Mouse (Mus musculus) midbrain, embryonic 14.5 days (tissue): Measurements from ENCODE around the gene Hoxa3. TPM values are rescaled to one million over a fixed set of nuclear protein-coding genes. Genes with fewer than 3 reads are reported as not detected.

Source experiments
- ATAC-seq: fragments of 200-750 bp; cut with Nextera tagmentation; 2 replicates; pipeline ENCODE4 v1.8.0; 2017; ENCODE audit warnings: moderate number of reproducible peaks, moderate library complexity; ENCODE audit not compliant: low FRiP score, low TSS enrichment
- DNase-seq: peaks from one replicate; pipeline ENCODE4 v3.0.0-alpha.2; 2015
- H3K27ac ChIP-seq: fragments of 300-500 bp; sonication (generic); replicated peaks from 2 replicates; pipeline ENCODE4 v1.5.1; 2014; ENCODE audit warnings: mild to moderate bottlenecking, low read depth, low read length, moderate library complexity
- H3K27me3 ChIP-seq: fragments of 300-500 bp; sonication (generic); 2 replicates; pipeline ENCODE4 v1.6.1; 2014; ENCODE audit warnings: low read length, control low read depth, mixed read lengths; ENCODE audit not compliant: control insufficient read depth, insufficient read depth
- H3K36me3 ChIP-seq: fragments of 300-500 bp; sonication (generic); 2 replicates; pipeline ENCODE4 v1.6.1; 2014; ENCODE audit warnings: low read length, control low read depth; ENCODE audit not compliant: control insufficient read depth, insufficient read depth
- H3K4me1 ChIP-seq: fragments of 300-500 bp; sonication (generic); 2 replicates; pipeline ENCODE4 v1.6.1; 2014; ENCODE audit warnings: mild to moderate bottlenecking, antibody characterized with exemption, low read length, control low read depth; ENCODE audit not compliant: control insufficient read depth, insufficient read depth
- H3K4me2 ChIP-seq: fragments of 300-500 bp; sonication (generic); 2 replicates; pipeline ENCODE4 v1.6.1; 2014; ENCODE audit warnings: mild to moderate bottlenecking, low read length, moderate library complexity
- H3K4me3 ChIP-seq: fragments of 300-500 bp; sonication (generic); replicated peaks from 2 replicates; pipeline ENCODE4 v1.5.1; 2014; ENCODE audit warnings: low read depth, low read length
- H3K9ac ChIP-seq: fragments of 300-500 bp; sonication (generic); replicated peaks from 2 replicates; pipeline ENCODE4 v1.6.1; 2014; ENCODE audit warnings: mild to moderate bottlenecking, low read length, moderate library complexity
- H3K9me3 ChIP-seq: fragments of 300-500 bp; sonication (generic); 2 replicates; pipeline ENCODE4 v1.6.1; 2016; ENCODE audit warnings: low read length, control low read depth, mixed read lengths; ENCODE audit not compliant: control insufficient read depth
- WGBS: fragments of 180-500 bp; shearing (Covaris S2); extraction: QIAGEN DNeasy Blood & Tissue Kit; methylation state at CpG from one replicate; pipeline ENCODE4 v1.1.7; 2014; 5-methylcytosine and 5-hydroxymethylcytosine counted together
- polyA plus RNA-seq: library from polyadenylated mRNA; unstranded; fragments of >200 nt; fragmentation: Nextera tagmentation; extraction: Ambion mirVana; gene quantifications from 2 replicates; pipeline ENCODE4 v1.2.1, GENCODE M21; 2014

Hoxa3 gene
- polyA plus RNA-seq, 1 experiment from 2014 or later: not detected

DNA sequence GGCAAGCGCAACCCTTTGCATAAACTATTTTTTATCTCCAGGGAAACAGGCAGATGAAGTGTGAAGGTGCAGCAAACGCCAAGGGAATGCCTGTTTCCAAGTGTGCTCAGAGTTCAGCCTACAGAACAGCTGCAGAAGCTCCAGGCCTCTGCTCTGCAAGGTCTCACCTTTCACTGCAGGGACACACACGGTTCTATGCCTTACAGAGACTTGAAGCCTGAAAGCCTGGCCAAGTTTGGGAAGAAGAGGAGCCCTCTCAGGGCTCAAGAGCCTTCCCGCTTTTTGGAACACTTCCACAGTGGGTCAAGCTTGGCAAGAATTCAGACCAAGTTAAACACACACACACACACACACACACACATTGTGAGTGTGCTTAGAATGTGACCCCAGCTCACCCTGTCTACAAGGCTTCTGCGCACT, 24.0 kb downstream of the Hoxa3 start:
- DNase-seq (no peak), ATAC-seq (no peak)
- Histone ChIP-seq H3K4me2 (no peak overlapping the region), H3K27me3 (peaks cover 100% of the 10 kb centered on the region), H3K9me3 (no peaks in the 10 kb centered on the region), H3K36me3 (no peaks in the 10 kb centered on the region), H3K4me1 (peaks cover 4% of the 10 kb centered on the region; the same call in 1 of the 2 replicates), H3K9ac (no peak overlapping the region), H3K27ac (no peak overlapping the region), H3K4me3 (no peak overlapping the region)
- WGBS: 6% methylated on average over 5 of the region's 5 CpGs

DNA sequence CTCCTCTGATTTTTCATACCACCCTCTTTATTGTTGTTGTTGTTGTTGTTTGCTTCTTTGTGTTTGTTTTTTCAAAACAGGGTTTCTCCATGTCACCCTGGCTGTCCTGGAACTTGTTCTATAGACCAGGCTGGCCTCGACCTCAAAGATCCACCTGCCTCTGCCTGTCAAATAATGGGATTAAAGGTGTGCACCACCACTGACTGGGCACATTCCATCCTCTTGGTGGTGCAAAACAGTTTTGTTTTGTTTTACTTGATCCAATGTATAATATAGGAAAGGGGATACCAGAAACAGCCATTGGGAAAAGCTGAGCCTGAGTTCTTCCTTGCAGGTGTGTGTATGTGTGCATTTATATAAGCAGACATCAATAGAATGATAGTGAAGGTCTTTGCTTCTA, 26.6 kb downstream of the Hoxa3 start:
- H3K27ac ChIP-seq: no peak overlapping the region
- 2% methylated on average over 1 of the region's 1 CpGs for WGBS

DNA sequence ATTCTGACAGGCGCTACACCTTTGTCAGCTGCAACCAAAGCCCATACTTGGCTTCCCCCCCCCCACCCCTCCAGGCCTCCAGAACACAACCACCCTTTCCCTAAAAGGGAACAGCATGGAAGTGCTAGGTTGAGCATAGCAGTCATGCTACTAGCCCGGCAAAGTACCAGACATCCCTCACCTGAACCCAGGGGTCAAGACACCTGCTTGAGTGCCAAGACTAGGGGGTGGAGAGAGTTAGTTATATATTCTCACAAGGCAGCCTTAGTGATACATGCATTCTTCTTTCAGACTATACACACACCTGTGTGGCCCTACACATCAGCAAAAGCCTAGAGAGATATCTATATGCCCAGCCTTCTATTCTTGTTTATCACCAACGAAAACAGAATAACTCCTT, 27.3 kb downstream of the Hoxa3 start:
- Histone ChIP-seq H3K4me1 (no peaks in the 10 kb centered on the region), H3K9me3 (no peaks in the 10 kb centered on the region), H3K9ac (no peak overlapping the region), H3K27ac (no peak overlapping the region), H3K4me2 (no peak overlapping the region), H3K27me3 (peaks cover 100% of the 10 kb centered on the region), H3K4me3 (no peak overlapping the region), H3K36me3 (no peaks in the 10 kb centered on the region)
- ATAC-seq (no peak), DNase-seq (no peak)
- 12% methylated on average over 3 of the region's 3 CpGs for WGBS

More for the DNA sequence above, 26.6 kb downstream of the Hoxa3 start:
- ATAC-seq (no peak), DNase-seq (no peak)
- Histone ChIP-seq H3K4me2 (no peak overlapping the region), H3K27me3 (peaks cover 100% of the 10 kb centered on the region), H3K4me3 (no peak overlapping the region), H3K4me1 (no peaks in the 10 kb centered on the region), H3K9ac (no peak overlapping the region), H3K36me3 (no peaks in the 10 kb centered on the region), H3K9me3 (no peaks in the 10 kb centered on the region)

DNA sequence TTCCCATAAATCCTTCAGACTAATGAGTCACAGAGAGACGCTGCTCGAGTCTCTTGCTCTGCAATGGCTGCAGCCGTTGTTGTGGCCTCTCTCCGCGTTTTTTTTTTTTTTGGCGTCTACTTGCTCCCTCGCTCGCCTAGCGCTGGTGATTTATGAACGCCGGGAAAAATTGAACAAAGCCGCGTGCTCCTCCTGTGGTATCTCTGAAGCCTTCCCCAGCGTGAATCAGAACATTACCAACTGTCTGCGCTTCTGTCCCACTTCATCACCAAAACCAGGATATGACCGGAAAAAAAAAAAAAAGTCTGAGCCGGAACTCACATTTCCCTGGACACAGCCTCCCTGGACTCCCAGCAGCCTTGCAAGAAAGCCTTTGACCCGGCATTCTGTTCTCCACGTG, 27.9 kb downstream of the Hoxa3 start:
- Histone ChIP-seq H3K4me3 (no peak overlapping the region), H3K27me3 (peaks cover 100% of the 10 kb centered on the region), H3K9me3 (no peaks in the 10 kb centered on the region), H3K4me1 (no peaks in the 10 kb centered on the region), H3K36me3 (no peaks in the 10 kb centered on the region), H3K9ac (no peak overlapping the region), H3K4me2 (no peak overlapping the region), H3K27ac (no peak overlapping the region)
- under 1% methylated on average over 19 of the region's 19 CpGs for WGBS
- DNase-seq: no peak
- no peak for ATAC-seq

DNA sequence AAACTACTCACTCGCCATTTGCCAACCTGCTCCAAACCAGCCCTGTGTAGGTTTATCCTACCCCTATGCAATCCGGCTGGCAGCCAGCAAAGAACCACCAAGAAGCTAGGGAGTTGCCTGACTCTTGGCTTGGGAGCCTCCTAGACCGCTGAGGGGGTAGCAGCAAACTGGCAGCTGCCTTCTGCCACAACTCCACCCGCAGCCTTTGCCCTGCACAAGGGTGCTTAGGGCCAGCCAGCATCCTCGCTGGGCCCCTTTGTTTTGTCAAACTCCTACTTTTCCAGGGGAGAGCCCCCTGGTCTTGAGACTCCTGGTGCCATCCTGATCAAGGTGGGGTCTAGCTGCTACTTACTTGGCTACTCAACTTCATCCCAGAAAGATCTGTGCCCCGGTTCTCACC, 28.5 kb downstream of the Hoxa3 start:
- no peak overlapping the region for H3K27ac ChIP-seq
- no peak overlapping the region for H3K4me3 ChIP-seq
- WGBS: 0% methylated on average over 6 of the region's 6 CpGs
- no peaks in the 10 kb centered on the region for H3K4me1 ChIP-seq
- no peak overlapping the region for H3K9ac ChIP-seq
- no peaks in the 10 kb centered on the region for H3K9me3 ChIP-seq
- H3K4me2 ChIP-seq: no peak overlapping the region
- no peaks in the 10 kb centered on the region for H3K36me3 ChIP-seq
- H3K27me3 ChIP-seq: peaks cover 100% of the 10 kb centered on the region
- no peak for ATAC-seq
- no peak for DNase-seq

DNA sequence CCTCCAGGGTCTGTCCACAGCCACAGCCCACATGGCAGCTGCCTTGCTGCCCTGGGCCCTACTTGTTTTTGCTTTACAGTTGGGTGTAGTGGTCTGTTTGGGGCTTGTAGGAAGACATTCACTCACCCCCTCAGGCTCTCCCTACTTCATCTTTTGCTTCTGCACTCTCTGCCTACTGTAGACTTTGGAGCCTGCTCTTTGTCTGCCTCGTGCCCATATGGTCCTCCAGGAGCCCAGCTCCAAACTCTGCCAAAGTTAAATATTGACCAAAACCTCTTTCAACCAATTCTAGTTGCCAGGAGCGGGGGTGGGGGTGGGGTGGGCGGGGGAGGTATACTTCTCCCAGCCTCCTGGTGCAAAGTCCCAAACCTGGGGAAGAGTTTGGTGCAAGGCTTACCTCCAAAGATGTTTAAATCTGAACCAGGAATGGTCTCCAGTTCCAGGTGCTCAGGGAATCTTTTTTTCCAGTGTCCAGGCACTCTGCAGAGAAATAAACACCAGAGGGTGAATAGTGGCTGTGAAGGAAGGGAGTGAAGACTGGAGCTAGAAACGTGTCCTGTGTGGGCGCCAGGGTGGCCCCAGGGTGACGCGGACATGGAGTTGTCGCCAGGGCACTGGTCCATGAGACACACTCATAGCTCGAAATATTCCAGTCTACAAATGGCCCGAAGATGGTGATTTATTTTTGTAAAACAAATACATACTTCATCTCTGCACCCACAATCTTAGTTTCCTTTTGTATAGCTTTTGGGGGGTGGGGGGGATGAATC, 29.6 kb downstream of the Hoxa3 start:
- 9% methylated on average over 10 of the region's 10 CpGs for WGBS
- H3K4me3 ChIP-seq: no peak overlapping the region
- no peak overlapping the region for H3K27ac ChIP-seq
- no peak overlapping the region for H3K9ac ChIP-seq
- H3K27me3 ChIP-seq: peaks cover 100% of the 10 kb centered on the region
- no peaks in the 10 kb centered on the region for H3K9me3 ChIP-seq
- DNase-seq (no peak), ATAC-seq (no peak)
- no peak overlapping the region for H3K4me2 ChIP-seq
- no peaks in the 10 kb centered on the region for H3K36me3 ChIP-seq
- no peaks in the 10 kb centered on the region for H3K4me1 ChIP-seq

DNA sequence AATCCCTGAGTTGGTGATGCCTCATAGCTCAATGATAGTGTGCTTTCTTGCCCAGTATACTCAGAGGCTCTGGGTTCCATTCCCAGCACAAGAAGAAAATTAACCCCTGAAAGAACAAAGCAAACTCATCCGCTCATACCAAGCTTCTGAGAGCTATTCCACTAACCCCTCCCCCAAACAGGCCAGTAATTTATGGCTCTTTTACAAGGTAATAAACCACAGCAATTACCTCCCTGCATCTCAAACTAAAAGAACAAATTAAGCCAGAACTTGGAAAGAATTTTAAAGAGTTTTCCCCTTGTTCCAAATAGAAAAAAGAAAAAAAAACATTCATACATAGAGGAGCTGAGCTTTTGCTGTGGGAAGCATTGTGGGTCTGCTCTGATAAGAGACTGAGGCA, 30.3 kb downstream of the Hoxa3 start:
- 0% methylated on average over 1 of the region's 1 CpGs for WGBS
- no peak for DNase-seq
- H3K9ac ChIP-seq: no peak overlapping the region
- no peak for ATAC-seq
- H3K36me3 ChIP-seq: no peaks in the 10 kb centered on the region
- H3K27ac ChIP-seq: no peak overlapping the region
- H3K27me3 ChIP-seq: peaks cover 100% of the 10 kb centered on the region
- H3K9me3 ChIP-seq: no peaks in the 10 kb centered on the region
- no peak overlapping the region for H3K4me2 ChIP-seq
- H3K4me1 ChIP-seq: no peaks in the 10 kb centered on the region
- H3K4me3 ChIP-seq: no peak overlapping the region

DNA sequence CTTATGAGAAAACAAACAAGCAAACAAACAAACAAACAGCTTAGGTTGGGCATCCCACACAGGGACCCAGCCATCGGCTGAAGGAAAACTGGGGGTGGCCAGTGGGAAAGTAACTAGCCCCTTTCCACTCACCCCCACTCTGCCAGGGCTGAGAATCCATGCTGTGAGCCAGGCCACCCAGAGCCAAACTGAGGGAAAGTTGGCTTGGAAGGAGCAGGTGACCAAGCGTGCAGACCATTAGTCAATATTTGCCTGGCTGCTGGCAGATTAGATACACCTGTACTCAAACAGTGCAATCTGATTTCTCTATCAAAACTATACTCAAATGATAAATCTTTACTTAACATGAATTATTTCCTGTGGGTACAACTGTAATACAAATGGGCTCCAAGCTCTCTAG, 31.1 kb downstream of the Hoxa3 start:
- Histone ChIP-seq H3K27ac (no peak overlapping the region), H3K4me1 (no peaks in the 10 kb centered on the region), H3K4me2 (no peak overlapping the region), H3K9ac (no peak overlapping the region), H3K27me3 (peaks cover 100% of the 10 kb centered on the region), H3K4me3 (no peak overlapping the region), H3K9me3 (no peaks in the 10 kb centered on the region), H3K36me3 (no peaks in the 10 kb centered on the region)
- no peak for ATAC-seq
- WGBS: 23% methylated on average over 2 of the region's 2 CpGs
- DNase-seq: no peak

DNA sequence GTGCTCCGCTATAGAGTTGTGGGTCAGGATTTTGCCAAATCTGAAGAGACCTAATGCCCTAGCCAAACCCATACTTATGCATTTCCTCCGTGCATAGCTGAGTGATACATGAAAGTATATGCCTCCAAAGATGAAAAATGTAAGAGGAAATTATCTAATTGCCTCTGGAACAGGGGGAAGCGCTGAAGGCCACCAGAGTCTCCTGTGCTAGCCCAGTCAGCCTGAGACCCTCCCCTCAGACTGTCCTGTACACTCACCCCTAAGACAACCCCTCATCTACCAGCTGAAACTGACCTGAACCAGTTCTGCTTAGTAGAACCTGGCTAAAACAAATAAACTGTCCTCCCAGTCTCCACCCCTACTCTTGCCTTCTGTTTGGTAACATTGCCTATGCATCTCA, 32.4 kb downstream of the Hoxa3 start:
- DNase-seq (no peak), ATAC-seq (no peak)
- no peak overlapping the region for H3K27ac ChIP-seq
- H3K36me3 ChIP-seq: no peaks in the 10 kb centered on the region
- H3K9me3 ChIP-seq: no peaks in the 10 kb centered on the region
- H3K4me1 ChIP-seq: no peaks in the 10 kb centered on the region
- H3K9ac ChIP-seq: no peak overlapping the region
- no peak overlapping the region for H3K4me2 ChIP-seq
- H3K27me3 ChIP-seq: peaks cover 100% of the 10 kb centered on the region
- WGBS: 7% methylated on average over 3 of the region's 3 CpGs
- H3K4me3 ChIP-seq: no peak overlapping the region
